Mouse (Mus musculus): ENCODE measurements at regions not wholly inside any gene's neighbourhood (a gene's known extent, or its start where the extent isn't known, plus 50 kb on each side); places are given as distances from the start of the nearest gene placed in this dataset.

DNA sequence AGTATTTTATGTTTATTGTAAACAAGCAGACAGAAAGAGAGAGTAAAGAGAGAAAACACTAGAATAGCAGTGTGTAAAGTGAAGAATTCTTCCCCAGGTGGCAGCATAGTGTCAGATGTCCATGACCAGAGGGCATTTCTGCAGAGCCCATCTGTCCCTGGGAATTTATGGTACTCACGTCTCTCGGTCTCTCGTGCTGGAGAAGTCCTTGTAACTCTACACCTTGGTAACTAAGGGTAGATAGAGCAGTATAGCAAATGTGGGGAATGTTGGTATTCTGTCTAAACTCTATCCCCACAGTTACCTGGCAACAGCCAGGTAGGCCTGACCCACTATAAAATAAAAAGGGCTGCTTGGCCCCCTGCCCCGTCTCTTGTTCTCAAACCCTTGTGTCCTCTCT is 122.5 kb upstream of the Tsc22d1 start:
- ATAC-seq (replicated peaks; ENCODE audit: low read depth, poor library complexity, severe bottlenecking) = no peak

DNA sequence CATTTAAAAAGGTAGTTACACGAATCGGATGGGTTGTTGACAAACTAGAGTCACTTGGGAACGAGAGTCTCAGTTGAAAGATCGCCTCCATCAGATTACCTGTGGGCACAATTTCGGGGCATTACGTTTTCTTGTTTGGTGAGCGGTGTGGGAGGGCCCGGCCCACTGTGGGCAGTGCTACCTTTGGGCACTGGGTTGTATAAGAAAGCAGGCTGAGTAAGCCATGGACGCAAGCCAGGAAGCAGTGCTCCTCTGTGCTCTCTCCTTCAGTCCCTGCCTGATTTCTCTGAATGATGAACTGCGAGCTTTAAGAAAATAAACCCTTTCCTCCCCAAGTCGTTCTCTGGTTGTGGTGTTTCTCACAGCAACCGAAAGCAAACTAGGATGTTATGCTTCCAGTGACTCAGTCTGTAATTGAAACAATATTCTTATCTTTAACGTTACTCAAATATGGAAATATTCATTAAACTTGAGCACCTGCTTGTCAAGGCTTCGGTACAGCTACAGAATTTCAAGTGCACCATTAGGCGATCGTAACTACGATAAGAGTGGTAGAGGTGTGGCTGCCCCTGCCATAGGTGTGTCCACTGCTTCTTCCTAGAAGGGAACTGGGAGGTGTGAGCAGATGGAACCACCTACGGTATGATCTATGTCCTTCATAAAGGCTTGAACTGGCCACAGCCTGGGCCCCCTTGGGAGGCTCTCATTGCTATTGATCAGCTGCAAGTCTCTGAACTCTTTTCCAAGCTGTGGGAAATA is 119.2 kb upstream of the Tsc22d1 start:
- ATAC-seq (replicated peaks; ENCODE audit: low read depth, poor library complexity, severe bottlenecking) = no peak

DNA sequence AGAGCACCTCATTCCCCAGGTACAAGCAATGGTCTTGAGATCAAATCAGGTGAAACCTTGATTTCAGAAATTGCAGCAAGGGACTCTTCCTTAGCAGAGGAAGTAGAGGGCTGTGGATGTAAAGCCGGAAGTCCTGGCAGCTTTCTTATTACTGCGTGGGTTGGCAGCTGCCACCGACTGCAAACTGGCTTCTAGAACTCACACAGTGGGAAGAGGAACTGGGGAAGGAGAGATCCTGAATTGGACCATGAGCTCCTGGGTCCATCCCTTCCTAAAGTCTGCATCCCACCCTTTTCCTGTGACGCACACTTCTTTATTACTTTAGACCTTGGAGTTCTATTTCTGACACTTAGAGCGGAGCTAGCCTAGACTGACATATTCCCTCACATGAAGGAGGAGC is 116.9 kb upstream of the Tsc22d1 start:
- no peak for ATAC-seq (replicated peaks; ENCODE audit: low read depth, poor library complexity, severe bottlenecking)

DNA sequence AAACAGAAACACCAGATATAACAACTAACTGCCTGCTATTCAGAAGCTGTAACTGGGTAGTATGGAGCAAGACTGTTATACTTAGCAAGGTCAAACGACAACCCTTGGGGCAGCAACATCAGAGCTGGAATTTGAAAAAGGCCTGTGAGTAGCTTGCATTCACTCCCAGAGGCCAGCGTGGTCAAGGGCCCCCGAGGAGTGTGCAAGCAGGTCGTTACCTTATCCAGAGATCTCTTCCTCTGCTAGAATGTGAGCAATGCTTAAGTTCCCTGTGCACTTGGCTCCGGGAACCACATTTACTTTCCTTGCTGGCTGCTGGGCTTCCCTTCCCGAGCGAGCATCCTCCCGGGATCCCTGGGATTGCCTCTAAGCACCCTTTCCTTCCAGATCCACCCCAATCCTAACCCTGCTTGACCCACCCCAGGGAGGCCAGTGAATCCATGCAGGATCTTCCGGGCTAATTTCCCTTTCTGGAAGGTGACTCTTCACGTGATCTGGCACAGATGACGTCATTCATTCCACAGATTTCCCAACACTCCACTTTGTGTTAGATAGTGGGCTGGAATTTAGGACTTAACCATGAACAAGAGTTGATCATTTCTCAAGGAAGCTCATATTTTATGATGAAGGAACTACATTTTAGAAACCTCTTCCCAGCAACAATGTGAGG is 112.3 kb upstream of the Tsc22d1 start:
- ATAC-seq (replicated peaks; ENCODE audit: low read depth, poor library complexity, severe bottlenecking) = no peak

DNA sequence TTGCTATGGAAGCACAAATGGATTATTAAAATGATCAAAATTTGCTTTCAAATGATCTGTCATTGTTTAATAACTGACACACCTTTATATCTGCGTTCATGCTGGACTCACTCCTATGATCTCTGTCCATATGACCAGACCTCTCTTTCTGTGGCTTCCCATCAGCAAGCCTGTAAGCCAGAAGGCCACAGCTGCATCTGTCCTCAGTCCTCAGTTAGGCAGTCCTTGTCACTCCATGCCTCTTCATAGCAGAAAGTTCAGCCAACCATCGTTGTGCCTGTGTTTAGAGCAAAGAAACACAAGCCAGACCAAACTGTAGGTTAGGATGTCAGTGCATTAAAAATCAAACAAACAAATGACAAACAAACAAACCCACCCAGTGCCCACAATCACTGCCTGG is 107.2 kb upstream of the Tsc22d1 start:
- ATAC-seq (replicated peaks; ENCODE audit: low read depth, poor library complexity, severe bottlenecking) = no peak

DNA sequence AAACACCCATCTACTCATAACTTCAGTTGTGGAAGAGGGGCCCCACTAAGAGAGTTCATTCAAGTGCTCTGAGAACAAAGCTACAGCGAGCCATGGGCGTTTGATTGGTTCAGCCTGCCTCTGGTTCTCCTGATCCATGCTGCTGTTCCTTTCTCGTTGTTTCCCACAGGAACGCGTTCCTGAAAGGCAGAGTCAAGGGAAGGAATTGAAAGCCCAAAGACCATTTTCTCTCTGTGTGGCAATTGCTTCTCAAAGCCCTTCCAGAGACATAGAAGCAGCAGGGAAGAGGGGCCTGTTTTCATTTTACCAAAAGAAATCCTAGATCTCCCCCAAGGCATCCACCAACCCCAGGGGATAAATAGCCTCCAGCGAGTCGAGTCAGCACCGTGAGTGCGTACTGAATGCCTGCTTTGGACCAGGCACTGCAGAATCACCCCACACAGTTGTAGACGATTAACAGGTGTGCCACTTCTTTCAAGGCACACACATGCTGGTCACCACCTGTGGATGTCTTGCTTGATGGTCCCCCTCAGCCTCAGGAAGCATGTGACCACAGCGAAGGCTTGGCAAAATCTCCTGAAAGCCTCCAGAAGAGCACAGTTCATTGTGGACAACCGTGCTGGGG is 106.5 kb upstream of the Tsc22d1 start:
- ATAC-seq (replicated peaks; ENCODE audit: low read depth, poor library complexity, severe bottlenecking) = no peak

DNA sequence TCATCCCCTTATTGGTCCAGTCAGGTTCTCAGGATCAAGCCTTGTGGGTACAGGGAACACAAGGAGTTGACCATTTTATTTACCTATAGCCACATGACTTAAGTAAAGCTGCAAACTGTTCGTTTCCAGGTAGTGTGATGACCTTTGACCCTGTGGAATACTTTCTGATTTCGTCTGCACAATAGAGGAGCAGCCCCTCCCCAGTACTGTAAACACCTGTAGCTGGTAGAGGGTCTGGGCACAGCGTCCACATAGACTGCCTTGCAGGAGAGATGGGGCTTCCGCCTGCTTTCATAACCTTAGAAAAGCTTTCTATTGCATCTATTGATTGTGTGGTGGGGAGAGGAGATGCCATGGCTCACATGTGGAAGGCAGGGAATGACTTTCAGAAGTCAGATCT is 105.2 kb upstream of the Tsc22d1 start:
- ATAC-seq (replicated peaks; ENCODE audit: low read depth, poor library complexity, severe bottlenecking) = no peak

DNA sequence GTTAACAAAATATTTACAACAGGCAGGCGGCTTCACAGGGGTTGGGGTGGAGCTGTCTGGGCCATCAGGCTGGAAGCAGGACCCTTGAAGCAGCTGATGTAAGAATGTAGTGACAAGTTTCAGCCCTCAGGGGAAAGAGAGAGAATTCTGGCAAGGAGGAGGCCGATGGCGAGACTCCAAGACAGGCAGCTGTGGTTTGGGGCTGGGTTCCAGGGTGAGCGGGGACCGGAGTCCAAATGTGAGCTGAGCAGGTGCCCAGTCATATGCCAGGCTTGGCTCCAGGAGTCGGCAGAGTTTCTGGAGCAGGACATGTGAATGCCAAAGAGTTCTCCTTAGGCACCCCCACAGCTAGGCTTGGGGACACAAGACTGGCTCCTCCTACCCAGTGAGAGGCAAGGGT is 104.5 kb upstream of the Tsc22d1 start:
- no peak for ATAC-seq (replicated peaks; ENCODE audit: low read depth, poor library complexity, severe bottlenecking)

DNA sequence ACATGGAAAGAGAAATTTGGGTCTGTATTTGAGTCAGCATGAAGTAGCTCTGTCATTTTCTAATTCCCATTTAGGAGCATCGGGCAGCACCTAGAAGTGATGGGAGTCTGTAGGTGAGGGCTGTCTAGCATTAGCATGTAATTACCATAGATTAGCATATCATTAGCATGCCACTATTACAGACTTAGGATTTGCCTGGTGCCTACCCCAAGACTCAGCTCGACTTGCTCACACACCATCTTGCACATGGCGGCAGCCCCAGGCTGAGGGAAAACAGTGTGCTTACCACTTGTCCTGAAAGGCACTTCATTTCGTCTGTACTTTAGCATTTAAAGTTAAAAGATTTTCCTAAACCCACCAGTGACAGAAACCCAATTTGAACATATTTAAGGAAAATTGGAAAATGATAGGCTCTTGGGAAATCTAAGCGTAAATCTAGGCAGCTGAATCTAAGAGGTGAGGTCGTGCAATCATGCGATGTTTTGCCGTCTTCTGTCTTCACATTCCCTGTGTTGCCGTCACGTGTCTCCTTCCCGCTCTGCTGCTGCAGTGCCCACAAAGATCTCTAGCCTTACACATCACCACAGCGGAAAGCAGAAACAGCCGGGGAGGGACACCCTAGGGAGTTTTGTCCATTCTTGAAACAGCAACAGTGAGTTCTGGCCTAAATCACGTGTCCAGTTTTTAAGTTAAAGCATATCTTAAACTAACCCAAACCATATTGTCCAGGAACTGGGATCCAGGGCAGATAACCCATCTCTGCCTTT is 101.2 kb upstream of the Tsc22d1 start:
- ATAC-seq (replicated peaks; ENCODE audit: low read depth, poor library complexity, severe bottlenecking) = no peak

DNA sequence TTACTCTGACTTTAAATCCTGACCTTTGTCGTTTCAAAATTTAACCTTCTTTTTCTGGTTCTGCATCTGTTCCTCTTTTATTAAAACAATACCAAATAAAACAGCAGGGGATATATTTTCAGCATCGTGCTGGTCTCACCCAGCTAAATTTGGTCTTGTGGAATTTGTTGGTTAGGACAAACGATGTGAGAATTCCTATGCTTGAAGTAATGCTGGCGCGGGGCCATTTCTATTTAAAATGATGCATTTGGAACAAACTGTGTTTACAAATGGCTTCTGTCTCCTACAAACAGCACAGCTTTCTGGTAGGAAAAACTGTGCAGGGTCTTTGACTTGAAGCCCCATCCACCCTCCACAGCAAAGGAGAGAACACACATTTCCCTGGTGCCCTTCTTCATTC is 96.3 kb upstream of the Tsc22d1 start:
- no peak for ATAC-seq (replicated peaks; ENCODE audit: low read depth, poor library complexity, severe bottlenecking)

DNA sequence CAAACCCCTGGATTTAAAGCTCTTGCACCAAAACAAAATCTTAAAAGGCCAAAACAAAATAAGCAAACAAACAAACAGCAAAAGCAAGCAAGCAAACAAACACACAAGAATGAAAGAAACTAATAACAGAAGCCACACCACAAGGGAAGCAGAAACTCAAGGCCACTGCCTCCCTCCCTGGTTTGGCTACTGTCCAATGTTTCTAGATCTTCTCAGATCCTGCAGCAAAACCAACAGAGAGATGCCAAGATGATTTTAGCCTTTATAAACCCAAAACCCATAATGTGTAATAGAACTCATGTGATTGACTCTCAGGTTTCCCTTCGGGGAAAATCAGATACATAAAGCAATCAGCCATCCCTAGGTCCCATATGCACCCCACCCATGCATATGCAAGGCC is 90.5 kb upstream of the Tsc22d1 start:
- ATAC-seq (replicated peaks; ENCODE audit: low read depth, poor library complexity, severe bottlenecking) = no peak

DNA sequence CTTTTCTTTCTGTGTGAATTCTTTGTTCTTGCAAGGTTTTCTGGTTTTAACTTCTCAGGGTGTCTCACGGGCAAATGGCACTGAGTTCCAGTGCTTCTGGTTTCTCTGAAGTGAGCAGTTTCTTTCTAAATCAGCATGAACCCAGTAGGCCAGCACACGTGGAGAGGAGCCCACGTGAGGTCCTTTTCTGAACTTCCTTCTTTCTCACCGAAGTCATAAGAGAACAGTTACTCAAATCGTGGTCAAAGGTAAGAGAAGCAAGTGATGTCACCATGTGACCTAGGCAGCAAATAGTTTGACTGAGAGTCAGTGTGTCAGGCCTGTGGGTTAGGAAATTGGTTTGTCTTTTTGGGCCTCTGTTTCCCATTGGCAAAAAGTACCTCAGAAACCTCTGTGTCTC is 84.8 kb upstream of the Tsc22d1 start:
- ATAC-seq (replicated peaks; ENCODE audit: low read depth, poor library complexity, severe bottlenecking) = 0 out of 2 replicates have a peak, but pooled peaks have one; percentile 42

DNA sequence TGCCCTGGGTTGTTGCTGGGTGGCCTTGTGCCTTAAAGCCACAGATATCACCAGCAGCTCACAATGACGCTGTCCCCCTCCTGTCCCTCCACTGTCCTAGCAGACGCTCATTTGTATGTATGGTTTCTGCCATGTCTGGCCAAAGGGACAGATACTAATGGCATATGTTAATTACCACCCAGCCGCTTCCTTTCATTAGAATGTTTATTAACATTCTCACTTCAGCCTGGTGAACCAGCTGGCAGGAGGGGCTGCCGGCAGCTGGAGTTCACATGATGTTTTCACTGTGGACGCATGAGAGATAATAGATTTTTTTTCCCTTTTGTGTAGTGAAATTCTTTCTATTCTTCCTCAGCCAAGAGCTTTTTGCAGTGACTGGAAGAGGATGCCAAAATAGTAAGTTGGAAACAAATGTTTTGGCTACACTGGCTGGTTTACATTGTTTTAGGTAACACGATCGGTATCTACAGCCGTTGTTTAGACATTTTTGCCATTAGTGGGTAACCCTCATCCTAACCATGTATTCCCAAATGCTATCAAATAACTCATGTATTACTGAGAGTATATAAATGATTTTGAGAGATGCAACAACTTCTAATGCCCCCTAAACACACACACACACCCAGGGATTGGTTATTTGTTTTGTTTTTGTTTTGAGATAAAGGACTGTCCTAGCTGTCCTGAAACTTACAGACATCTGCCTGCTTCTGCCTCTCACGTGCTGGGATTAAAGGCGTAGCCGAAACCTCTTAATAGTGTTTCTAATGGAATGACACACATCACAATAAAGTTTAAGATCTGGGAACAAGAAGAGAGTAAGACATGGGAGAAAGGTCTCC is 83.0 kb upstream of the Tsc22d1 start:
- ATAC-seq (replicated peaks; ENCODE audit: low read depth, poor library complexity, severe bottlenecking) = no peak

DNA sequence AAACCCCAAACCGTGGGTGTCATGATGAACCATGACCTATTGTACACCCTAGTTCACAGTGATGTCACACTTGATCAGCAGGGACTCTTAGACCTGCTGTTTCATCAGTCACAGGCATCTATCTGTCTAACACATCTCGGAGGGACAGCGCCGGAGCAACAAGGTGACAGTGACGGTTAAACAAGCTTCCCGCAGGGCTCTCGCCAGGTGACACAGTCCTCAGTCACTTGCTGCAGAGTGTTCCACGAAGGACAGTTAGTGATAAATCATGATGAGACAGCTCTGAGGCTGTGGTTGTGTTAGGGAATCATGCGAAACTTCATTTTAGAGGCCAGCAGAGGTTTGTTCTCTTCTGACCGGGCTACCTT is 82.4 kb upstream of the Tsc22d1 start:
- ATAC-seq (replicated peaks; ENCODE audit: low read depth, poor library complexity, severe bottlenecking) = no peak

DNA sequence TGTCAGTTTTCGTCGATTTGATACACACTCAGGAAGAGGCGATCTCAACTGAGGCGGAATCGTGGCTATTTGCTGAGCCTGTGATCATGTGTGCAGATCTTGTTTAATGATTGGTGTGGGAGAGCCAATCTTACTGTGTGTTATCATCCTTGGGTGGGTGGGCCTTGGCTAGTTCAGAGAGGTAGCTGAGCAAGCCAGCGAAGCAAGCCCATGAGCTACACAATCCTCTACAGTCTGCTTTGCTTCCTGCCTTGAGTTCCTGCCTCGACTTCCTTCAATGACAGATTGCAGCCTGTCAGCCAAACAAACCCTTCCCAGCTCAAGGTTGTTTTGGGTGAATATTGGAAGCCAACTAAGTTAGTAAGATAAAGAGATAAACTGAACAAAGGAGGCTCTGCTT is 74.0 kb upstream of the Tsc22d1 start:
- ATAC-seq (replicated peaks; ENCODE audit: low read depth, poor library complexity, severe bottlenecking) = no peak

DNA sequence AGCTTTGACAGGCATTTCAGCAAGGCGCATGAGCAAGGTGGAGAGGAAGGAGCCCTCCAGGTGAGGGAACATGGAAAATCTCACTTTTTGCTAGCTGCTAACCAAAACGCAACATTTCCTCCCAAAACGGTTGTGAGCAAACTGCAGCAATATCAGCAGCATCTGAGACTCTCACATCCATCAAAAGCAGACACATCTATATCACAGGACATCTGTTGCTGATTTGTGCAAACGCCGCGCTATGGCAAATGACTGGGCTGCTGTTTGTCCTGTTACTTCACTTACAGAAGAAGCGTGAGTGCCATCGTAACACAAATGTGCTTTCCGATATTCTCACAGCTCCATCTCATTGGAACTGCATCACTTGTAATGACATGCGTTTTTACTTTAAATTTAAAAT is 73.5 kb upstream of the Tsc22d1 start:
- ATAC-seq (replicated peaks; ENCODE audit: low read depth, poor library complexity, severe bottlenecking) = no peak

DNA sequence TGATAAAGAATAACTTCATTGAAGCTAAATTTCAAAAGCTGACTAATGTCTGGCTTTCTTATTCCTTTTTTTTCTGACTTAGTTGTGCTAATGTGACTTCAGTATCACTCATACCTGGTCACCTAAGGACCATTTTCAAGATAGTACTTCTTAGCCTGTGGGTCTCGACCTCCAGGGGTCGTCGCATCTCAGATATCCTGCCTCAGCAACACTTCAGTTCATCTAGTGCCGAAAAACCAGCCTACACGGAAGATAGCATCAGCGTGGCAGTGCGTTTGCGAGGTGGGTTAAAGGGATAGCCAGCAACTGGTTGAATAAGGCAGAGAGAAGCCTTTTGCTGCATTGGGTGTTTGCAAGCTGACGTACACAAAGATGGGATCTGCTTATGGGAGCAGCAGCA is 62.9 kb upstream of the Tsc22d1 start:
- ATAC-seq (replicated peaks; ENCODE audit: low read depth, poor library complexity, severe bottlenecking) = no peak

DNA sequence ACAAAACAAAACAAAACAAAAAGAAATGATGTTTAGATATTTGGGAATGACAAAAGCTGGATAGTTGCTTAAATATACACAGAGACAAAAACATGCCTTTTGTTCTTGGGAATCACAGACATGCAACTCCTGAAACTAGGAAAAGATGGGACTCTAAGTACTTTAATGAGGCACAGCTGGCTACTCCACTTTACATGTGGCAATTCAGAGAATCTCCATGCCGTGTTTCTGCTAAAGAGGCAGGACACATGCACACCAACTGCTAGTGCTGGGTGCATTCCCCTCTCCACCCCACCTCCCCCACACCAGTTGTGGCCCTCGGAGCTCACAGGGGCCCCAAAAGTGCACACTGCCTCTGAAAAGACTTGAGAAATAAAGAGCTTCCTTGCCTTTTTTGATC is 58.6 kb upstream of the Tsc22d1 start:
- ATAC-seq (replicated peaks; ENCODE audit: low read depth, poor library complexity, severe bottlenecking) = no peak

DNA sequence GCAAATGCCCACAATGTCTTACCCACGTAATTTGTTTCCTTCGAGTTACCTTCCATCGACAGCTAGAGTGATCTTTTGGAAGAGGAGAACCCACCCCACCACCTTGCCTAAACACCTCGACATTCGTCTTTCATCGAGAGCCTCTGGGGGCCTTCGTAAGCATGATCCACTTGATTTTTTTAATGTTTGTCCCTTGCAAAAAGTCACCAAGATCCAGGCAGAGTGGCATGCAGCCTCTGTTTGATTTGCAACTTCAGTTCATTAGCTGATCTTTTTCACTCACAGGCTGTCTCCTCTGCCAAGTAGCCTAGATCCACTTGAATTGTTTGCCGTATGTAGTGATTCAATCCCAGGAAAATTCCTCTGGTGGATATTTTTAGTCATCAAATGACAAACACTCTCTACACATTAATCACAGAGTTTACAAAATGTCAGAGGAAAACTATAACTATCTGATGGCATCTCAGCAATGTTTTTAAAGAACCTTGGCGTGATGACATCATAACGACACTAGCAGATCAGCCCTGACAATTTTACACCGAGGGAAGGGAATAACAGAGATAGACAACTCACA is 54.8 kb upstream of the Tsc22d1 start:
- ATAC-seq (replicated peaks; ENCODE audit: low read depth, poor library complexity, severe bottlenecking) = no peak

DNA sequence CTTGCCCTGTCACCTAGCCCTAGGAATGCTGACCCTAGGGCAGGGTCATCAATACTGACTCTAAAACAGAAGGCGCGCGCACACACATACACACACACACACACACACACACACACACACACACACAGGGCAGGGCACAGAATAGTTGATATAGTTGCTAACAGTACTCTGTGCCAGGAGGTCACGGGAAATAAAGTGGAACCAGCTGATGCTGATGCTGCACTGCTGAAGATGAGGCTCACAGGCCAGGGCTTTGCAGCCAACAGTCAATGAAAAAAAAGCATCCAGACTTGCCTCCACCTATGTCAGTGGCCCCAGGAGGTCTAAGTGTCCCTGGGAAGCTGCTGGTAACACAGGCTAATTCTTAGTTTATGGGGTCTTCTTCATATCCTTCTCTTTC is 50.7 kb upstream of the Tsc22d1 start:
- ATAC-seq (replicated peaks; ENCODE audit: low read depth, poor library complexity, severe bottlenecking) = no peak
